Mouse (Mus musculus) layer of hippocampus, adult 18-20 months (tissue): ENCODE results near the gene Olfr91. TPM values are rescaled to one million over a fixed set of nuclear protein-coding genes. Genes with fewer than 3 reads are reported as not detected.
"Not testable (repeated sequence)": the region's sequence is repeated elsewhere in the genome, so short reads cannot be mapped to it uniquely, and the experiment has no call there.

ENCODE experiments used
- DNase-seq, 2 experiments: peaks; one replicate each; pipeline ENCODE4 v3.0.0; 2022; ENCODE audit warnings: low spot score in 2 of 2
- long read RNA-seq: library from polyadenylated mRNA; stranded (forward); transcript quantifications from one replicate; pipeline ENCODE4 v2.0.0, GENCODE M21; 2021
- total RNA-seq, 2 experiments: library from RNA; stranded (reverse); gene quantifications; 2 replicates each; pipeline ENCODE4 v1.2.3; 2021

Olfr91 gene
- not detected for total RNA-seq
- long read RNA-seq = 0 reads

GRCm38 (mm10) chr17:37098178-37098577 lies at the start of gene Olfr91:
TSS of gene Olfr91 (minus strand) at chr17:37098278.
- DNase-seq = no peak

- DNase-seq = not testable (repeated sequence)
Observed at GRCm38 (mm10) chr17:37131366-37131765, 33.3 kb upstream of the Olfr91 start.

GRCm38 (mm10) chr17:37119988-37120387 lies 21.9 kb upstream of the Olfr91 start, which contains the start of gene Olfr92:
TSS of gene Olfr92 (minus strand) at chr17:37120088.
- DNase-seq = no peak

GRCm38 (mm10) chr17:37093289-37093688 lies 4.8 kb downstream of the Olfr91 start:
- DNase-seq = no peak

- DNase-seq = no peak
Observed at GRCm38 (mm10) chr17:37092198-37092597, 5.9 kb downstream of the Olfr91 start.

- no peak for DNase-seq
Observed at GRCm38 (mm10) chr17:37088399-37088798, 9.7 kb downstream of the Olfr91 start, which contains the start of gene Olfr90. TSS of gene Olfr90 (minus strand) at chr17:37088499.

- no peak for DNase-seq
Observed at GRCm38 (mm10) chr17:37085545-37085944, 12.5 kb downstream of the Olfr91 start.

- DNase-seq = no peak
Observed at GRCm38 (mm10) chr17:37084632-37085031, 13.4 kb downstream of the Olfr91 start.

- peak in 1 of 2 experiments; percentile 67 for DNase-seq
Observed at GRCm38 (mm10) chr17:37083327-37083726, 14.8 kb downstream of the Olfr91 start.

- DNase-seq = no peak
Observed at GRCm38 (mm10) chr17:37081659-37082058, 16.4 kb downstream of the Olfr91 start.

- no peak for DNase-seq
Observed at GRCm38 (mm10) chr17:37080119-37080518, 18.0 kb downstream of the Olfr91 start.

GRCm38 (mm10) chr17:37078990-37079389 lies 19.1 kb downstream of the Olfr91 start:
- peak in 1 of 2 experiments; percentile 12 for DNase-seq

- DNase-seq = no peak
Observed at GRCm38 (mm10) chr17:37078193-37078592, 19.9 kb downstream of the Olfr91 start.

GRCm38 (mm10) chr17:37075766-37076165 lies 22.3 kb downstream of the Olfr91 start:
- DNase-seq = no peak

- DNase-seq = peak in 1 of 2 experiments; percentile 4
Observed at GRCm38 (mm10) chr17:37075181-37075580, 22.9 kb downstream of the Olfr91 start.

- DNase-seq = peak in 1 of 2 experiments; percentile 57
Observed at GRCm38 (mm10) chr17:37072730-37073276, 25.3 kb downstream of the Olfr91 start.

GRCm38 (mm10) chr17:37072080-37072729 lies 25.9 kb downstream of the Olfr91 start:
- DNase-seq = peak in 1 of 2 experiments; percentile 6

GRCm38 (mm10) chr17:37070121-37070520 lies 28.0 kb downstream of the Olfr91 start:
- DNase-seq = no peak

- DNase-seq = peak in 1 of 2 experiments; percentile 2
Observed at GRCm38 (mm10) chr17:37067861-37068260, 30.2 kb downstream of the Olfr91 start.

- no peak for DNase-seq
Observed at GRCm38 (mm10) chr17:37065993-37066392, 32.1 kb downstream of the Olfr91 start.

- peak in 1 of 2 experiments; percentile 29 for DNase-seq
Observed at GRCm38 (mm10) chr17:37063686-37064495, 34.2 kb downstream of the Olfr91 start.

- peak in 1 of 2 experiments; percentile 20 for DNase-seq
Observed at GRCm38 (mm10) chr17:37063063-37063462, 35.0 kb downstream of the Olfr91 start.
